Mouse (Mus musculus) kidney, adult 2 months (tissue): Measurements from ENCODE around the gene Lrpprc.

Experiments used
- CTCF ChIP-seq: fragments of 200-500 bp; conservative IDR thresholded peaks from 2 replicates; pipeline ENCODE4 v1.5.1; 2011; ENCODE audit warnings: low read depth, mild to moderate bottlenecking, control low read depth, low read length, moderate library complexity, mixed read lengths; ENCODE audit not compliant: insufficient read depth, insufficient read length
- POLR2A ChIP-seq: fragments of 200-500 bp; IDR thresholded peaks from one replicate; pipeline ENCODE4 v1.6.1; 2011; ENCODE audit warnings: low read depth, low read length, control low read depth

DNA sequence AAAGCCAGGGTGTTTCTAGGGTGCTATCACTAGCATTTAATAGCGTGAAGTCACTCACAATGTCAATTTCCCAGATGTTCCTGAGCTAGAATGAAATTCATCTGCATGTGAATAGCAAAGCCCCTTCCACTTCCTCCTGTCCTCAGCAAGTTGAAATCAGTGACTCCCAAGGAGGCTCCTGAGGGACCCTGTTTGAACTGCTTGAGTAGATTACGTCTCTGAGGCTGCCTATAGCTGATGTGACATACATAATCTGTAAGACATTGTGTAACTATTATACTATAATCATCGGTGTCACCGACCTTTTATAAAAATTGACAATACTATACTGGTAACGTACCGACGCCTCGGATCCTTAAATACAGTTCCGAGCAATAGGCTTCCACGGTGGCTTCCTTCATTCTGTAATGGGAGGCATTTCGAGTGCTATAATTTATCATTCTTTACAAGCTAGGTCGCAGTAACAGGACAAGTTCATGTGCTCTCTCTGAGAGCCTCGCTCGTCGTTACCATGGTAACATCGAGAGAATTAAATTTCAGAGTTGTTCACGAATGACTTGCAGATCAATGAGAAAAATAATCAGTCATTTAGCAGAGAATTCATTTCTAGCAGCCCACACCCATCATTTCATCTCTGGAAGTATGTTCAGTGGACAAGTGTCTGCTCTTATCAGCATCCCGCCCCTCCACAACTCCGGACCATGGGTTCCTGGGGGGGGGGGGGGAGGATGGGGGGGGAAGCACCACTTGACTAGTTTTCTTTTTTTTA, 133.8 kb downstream of the Lrpprc start:
- TF ChIP-seq CTCF (no peak), POLR2A (no peak)
